14 mouse cellular contexts compared by ENCODE assay signal in genomic region chr1:69653419-69653818, GRCm38 (mm10).
"Had no signal": no experiment of that assay in that cellular context is flagged by ENCODE, and none has a peak within 500 bp of the region (broad histone marks: within the 10 kb centered on the region; RNA-seq: fewer than 3 reads in every experiment).

No protein-coding gene starts in this region.

- ATAC-seq: lung, postnatal 0 days; midbrain, embryonic 16.5 days had no signal

- DNase-seq: lung, adult 2 months; lung, postnatal 14 days; lung, postnatal 36 days; midbrain, embryonic 14.5 days; retina, postnatal 1 day; right cerebral cortex, adult 18-20 months; right cerebral cortex, postnatal 25 days; right cerebral cortex, postnatal 4 days; spleen, adult 18-20 months; thymus, adult 18-20 months; thymus, postnatal 14 days; thymus, postnatal 36 days had no signal
